Mouse (Mus musculus) heart, postnatal 4 days (tissue): ENCODE measurements at regions not wholly inside any gene's neighbourhood (a gene's known extent, or its start where the extent isn't known, plus 50 kb on each side); places are given as distances from the start of the nearest gene placed in this dataset.
A peak's percentile ranks its signal among the peaks of the same experiment; 100 is the strongest.

Experiments
- DNase-seq: peaks from one replicate; pipeline ENCODE4 v3.0.0; 2021

DNA sequence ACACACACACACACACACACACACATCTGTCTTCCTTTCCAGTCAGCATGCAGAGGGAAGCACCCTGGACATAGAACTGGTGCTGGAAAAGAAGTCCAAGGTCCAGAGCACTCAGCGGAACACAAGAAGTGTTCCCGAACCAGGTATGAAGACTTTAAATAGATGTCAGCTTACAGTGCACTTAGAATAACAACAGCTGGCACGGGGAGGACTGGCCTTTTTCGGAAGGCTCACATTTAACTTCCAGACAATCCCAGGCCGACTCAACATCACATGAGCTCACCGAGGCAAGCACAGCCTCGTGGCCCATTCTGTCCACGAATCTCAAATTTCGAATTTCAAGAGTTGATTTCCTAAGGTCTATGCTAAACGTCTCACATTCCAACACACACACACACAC lies 70.9 kb upstream of the Slc25a33 start:
- DNase-seq: no peak

DNA sequence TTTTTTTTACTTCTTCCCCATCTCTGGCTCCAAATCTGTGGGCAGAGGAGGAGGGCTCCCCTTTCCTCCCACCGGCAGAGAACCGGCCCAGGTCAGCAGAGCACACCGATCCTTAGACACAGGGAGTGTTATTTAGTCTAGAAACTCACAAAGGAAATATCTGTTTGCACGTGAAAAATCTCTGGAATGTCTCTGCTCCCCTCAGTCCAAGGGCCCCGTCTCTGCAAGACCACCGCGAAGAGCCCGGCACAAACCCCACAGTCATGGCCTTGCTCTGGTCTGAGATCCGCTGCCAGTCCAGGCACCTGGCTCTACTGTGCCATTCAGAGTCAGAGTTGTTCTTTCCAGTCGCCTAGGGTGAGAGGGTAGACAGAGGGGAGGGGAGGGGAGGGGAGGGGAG lies 69.7 kb upstream of the Slc25a33 start:
- DNase-seq: no peak

DNA sequence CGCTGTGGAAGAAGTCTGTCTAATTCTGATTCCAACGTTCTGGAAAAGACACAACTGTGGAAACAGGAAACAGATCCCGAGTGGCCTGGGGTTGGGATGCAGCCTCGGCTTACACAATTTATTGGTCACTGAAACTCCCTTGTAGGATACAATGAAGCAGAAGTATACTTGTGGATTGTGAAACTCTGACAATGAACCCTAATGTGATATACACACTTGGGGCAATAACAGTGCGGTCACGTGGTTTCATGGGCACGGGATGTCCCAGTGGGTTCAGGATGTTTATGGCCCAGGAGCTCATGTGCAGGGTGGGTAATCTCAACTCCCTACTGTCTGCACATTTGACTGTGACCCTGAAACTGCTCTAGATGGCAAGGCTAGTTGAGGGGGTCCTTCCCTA lies 68.8 kb upstream of the Slc25a33 start:
- no peak for DNase-seq

DNA sequence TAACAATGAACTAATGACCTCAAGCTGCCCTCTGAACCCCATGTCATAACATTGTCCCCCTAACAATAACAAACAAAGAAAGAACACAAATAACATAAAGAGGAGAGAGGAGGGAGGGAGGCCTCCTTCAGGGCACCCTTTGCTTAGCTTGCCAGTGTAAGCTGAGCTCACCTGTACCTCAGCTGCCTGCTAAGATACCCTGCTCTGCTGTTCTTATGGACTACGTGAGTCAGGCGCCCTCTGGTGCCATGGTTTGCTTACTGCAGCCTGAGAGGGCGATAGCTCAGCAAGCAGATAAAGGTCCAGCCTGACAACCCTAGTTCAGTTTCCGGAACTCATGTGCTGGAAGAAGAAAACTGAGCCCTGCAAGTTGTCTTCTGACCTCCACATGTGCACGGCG lies 67.8 kb upstream of the Slc25a33 start:
- DNase-seq: peak; percentile 73

DNA sequence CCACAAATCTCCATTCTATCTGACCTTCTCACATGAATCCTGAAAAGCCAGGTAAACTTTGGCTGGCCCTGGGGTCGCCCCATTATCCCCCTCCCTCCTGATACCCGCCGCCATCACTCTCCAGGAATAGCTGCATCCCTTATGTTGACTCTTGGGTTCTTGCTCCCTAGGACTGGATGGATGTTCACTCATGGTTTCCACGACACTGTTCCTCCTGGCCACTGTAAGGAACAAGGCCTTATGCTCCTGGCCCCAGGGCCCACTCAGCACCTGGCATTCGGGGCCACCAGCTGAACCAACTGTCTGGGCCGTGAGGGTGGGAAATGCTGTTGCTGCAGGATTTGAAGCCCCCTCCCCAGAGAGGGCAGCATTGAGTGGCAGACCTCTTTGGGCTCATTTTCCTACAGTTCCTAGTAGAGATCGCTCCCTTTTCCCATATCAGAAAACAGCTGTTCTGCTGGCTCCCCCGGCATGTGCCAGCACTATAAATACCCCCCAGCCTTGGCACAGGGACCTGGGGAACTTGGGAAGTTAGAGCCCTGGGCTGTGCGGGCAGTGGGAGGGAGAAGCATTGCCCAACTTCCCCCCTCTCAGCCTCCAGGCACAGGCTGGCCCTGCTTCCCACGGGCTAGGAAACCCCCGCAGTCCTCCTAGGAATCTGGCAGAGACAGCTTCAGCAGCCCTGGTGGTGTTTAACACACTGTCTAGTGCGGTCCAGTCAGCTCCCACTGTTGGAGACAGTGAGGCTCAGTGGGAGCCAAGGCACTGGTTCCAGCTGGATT lies 66.6 kb upstream of the Slc25a33 start:
- peak; percentile 82 for DNase-seq

DNA sequence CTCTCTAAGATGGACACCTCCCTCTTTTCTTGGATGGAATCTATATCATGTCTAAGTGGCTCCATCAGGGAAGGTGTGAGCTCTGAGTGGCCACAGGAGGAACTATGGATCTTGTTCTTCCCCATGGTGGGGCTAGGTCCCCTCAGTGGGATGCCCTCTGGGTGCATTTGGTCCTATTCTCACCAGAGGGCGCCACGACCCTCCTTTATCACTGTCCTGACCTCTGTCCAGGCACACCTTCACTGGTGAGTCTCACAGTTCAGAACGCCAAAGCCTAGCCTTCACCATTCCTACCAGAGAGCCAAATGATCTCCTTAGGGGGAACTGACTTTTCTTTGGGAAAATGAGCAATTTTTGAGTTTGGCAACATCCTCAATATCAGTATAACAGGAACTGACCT lies 64.6 kb upstream of the Slc25a33 start:
- DNase-seq: peak; percentile 74

DNA sequence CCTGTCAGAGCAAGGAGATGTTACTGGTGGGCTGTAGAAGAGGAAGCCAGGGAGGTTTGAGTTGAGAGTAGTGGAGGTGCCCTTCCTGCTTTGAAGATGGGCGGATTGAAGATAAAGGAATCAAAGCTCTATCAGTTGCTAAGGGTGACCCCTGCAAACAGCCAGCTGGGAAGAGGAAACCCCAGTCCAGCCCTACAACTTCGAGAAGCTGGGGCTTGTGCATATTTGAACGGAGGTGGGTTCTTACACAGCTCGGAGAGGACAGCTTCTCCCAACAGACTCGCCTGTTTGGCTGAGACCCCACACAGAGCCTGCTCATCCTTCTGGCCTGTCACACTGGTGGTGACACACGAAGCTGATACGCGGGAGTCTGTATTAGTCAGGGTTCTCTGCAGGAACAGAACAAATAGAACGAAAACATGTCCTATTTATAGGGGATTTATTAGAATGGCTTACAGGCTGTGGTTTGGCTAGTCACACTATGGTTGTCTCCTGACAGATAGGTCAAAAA lies 60.6 kb upstream of the Slc25a33 start:
- no peak for DNase-seq

DNA sequence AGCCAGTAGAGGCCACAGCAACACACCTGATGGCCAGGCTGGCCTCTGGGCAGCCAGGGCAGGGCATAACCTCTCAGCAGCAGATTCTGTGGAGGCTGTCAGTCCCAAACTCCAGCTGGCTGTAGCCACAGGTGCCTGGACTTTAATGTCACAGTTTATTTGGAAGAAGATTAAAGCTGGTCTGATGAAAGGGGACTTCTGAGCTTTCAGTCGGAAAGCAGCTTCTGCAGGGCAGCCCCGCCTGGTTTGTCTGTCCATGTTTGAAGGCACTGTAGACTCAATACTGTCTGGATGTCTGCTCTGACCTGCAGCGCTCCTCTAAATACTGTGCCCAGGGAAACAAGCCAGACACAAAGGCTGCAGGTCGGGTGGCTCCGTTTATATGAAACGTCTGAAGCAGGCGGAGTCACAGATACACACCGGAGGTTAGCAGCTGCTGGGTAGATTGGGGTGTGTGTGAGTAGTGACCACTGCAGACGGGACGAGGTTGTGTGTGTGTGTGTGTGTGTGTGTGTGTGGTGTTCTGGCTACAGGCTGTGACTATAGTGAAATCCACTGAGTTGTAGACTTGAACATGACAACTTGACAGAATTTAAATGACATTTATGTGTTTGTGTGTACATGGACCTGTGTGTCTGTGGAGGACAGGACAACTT lies 58.5 kb upstream of the Slc25a33 start:
- DNase-seq: no peak

DNA sequence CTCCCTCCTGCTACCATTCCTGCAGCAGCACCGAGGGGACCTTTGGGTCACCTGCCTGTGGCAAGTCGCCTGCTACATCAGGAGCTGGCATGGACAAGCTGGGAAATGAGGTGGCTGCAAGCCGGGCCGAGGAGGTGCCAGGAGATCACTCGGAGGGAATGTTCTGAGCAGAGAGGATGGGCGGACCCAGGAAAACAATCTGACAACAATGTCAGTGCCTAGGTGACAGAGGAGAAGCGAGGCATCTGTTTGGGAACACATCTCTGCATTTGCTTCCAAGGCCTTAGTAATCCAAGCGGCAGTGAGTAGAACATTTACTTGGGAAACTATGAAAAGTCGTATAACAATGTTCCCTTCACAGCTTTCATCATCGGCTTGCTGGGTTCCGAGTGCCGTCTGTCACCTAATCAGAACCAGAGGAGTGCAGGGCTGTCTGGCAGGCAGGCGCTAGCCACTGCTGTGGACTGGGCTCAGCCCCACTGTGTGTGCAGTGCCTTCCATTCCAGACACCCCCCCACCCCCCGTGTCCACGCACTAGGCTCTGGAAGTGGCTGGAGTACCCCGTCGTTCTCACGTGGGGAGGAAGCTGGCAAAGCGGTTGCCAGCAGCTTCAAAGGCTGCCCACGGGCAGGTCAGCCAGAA lies 56.6 kb upstream of the Slc25a33 start:
- peak; percentile 64 for DNase-seq

DNA sequence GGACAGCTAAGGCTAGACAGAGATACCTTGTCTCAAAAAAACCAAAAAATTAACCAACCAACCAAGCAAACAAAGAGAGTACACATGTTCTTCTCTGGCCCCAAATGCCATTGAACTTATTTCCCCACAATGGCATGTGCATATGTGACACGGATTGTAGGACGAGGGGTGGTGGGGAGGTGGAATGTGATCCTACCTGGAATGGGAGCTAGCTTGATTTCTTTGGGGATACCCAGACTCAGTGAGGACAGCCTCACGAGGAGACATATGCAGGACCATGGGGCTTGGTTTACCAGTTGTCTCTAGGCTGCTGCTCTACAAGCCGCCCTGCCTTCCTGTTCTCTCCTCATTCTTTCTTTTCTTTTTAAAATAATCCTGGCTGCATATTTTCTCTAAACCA lies 55.9 kb upstream of the Slc25a33 start:
- DNase-seq: no peak

DNA sequence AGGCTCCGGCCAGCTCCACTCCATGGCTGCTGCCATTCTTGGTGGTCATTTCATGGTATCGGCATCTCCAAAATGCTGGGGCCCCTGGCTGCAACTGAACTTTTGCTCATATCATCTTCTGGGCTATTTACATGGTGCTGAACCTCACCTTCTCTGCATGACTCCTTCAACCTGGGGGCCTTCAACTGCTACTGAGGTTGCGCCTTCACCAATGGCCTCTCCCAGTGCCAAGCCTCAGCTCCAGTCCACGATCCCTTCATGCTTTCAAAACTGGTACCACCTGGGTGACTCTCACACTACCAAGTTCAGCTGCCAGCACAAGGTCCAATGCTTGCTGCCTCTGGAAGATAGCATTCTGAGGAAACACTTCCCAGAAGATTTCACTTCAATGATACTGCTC lies 53.7 kb upstream of the Slc25a33 start:
- DNase-seq: no peak
